Mouse (Mus musculus): ENCODE measurements at regions not wholly inside any gene's neighbourhood (a gene's known extent, or its start where the extent isn't known, plus 50 kb on each side); places are given as distances from the start of the nearest gene placed in this dataset.

DNA sequence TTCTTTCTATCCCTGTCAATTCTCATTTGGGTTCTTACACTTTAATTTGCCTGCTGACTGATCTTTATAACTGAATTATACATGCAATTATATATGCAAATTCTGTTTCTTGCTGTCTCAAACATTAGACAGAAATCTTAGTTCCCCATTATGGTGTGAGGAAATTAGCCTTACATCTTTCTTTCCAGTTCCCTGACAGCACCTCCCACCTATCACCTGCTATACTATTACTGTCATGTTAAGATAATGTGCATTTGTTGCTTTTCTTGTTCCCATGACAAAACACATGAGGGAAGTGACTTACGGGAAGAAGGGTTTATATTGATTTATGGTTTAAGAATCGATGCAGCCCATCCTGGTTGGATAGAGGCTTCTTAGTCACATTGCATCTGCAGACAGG is 246.0 kb downstream of the Hace1 start:
- no peaks in the 10 kb centered on the region for H3K4me1 ChIP-seq (ENCODE audit: control insufficient read depth, insufficient read depth, low read length)
- 75% methylated on average over 2 of the region's 2 CpGs for WGBS (ENCODE audit: insufficient replicate concordance)
- H3K9me3 ChIP-seq (replicated peaks; ENCODE audit: control insufficient read depth, low read length), result no peaks in the 10 kb centered on the region
- no peak overlapping the region for H3K4me3 ChIP-seq (ENCODE audit: low read depth, low read length)
- H3K9ac ChIP-seq (ENCODE audit: low read depth, low read length), result no peak overlapping the region
- no peak overlapping the region for H3K4me2 ChIP-seq
- no peak overlapping the region for H3K27ac ChIP-seq (ENCODE audit: low read depth, low read length)
- H3K27me3 ChIP-seq (ENCODE audit: control insufficient read depth, insufficient read depth, low read length), result no peaks in the 10 kb centered on the region
- H3K36me3 ChIP-seq (ENCODE audit: control insufficient read depth, insufficient read depth, low read length), result no peaks in the 10 kb centered on the region
- ATAC-seq (replicated peaks; ENCODE audit: insufficient number of reproducible peaks, low FRiP score, low TSS enrichment), result no peak

DNA sequence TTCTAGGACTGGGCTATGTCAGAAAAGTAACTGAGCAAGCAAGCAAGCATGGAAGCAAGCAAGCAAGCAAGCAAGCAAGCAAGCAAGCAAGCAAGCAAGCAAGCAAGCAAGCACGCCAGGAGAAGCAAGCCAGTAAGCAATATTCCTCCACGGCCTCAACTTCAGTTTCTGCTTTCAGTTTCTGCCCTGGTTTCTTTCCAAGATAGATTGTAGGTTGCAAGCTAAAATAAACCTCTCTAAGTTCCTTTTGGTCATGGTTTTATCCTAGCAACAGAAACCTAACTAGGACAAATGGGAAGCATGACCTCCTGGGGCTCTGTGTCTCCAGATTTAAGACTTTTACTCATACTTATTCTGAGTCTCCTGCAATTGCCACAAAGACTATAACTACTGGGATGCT is 271.0 kb downstream of the Hace1 start:
- H3K27ac ChIP-seq (ENCODE audit: low read depth, low read length), result no peak overlapping the region
- ATAC-seq (replicated peaks; ENCODE audit: insufficient number of reproducible peaks, low FRiP score, low TSS enrichment), result no peak
- WGBS (ENCODE audit: insufficient replicate concordance), result 81% methylated on average over 2 of the region's 2 CpGs
- no peaks in the 10 kb centered on the region for H3K36me3 ChIP-seq (ENCODE audit: control insufficient read depth, insufficient read depth, low read length)
- no peak overlapping the region for H3K9ac ChIP-seq (ENCODE audit: low read depth, low read length)
- no peak overlapping the region for H3K4me2 ChIP-seq
- no peaks in the 10 kb centered on the region for H3K27me3 ChIP-seq (ENCODE audit: control insufficient read depth, insufficient read depth, low read length)
- no peaks in the 10 kb centered on the region for H3K4me1 ChIP-seq (ENCODE audit: control insufficient read depth, insufficient read depth, low read length)
- H3K9me3 ChIP-seq (replicated peaks; ENCODE audit: control insufficient read depth, low read length), result no peaks in the 10 kb centered on the region
- H3K4me3 ChIP-seq (ENCODE audit: low read depth, low read length), result no peak overlapping the region

DNA sequence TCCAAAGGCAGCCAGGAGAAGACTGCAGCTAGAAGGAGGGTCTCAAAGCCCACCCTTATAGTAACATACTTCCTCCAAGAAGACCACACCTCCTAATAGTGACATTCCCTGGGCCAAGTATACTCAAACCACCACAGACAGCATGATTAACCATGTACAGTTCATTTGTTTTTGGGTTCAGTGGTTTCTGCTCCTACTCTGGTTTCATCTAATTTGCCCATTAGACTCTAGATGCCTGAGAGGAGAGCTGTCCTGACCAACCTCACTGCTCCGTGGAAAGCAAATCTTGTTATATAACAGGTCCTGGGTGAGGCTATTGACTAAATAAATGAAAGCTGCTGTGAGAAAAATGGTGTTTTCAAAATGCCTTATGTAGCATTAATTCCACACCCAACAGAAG is 272.2 kb downstream of the Hace1 start:
- Histone ChIP-seq H3K36me3 (ENCODE audit: control insufficient read depth, insufficient read depth, low read length) (no peaks in the 10 kb centered on the region), H3K27me3 (ENCODE audit: control insufficient read depth, insufficient read depth, low read length) (no peaks in the 10 kb centered on the region), H3K4me3 (ENCODE audit: low read depth, low read length) (no peak overlapping the region), H3K4me2 (no peak overlapping the region), H3K9me3 (replicated peaks; ENCODE audit: control insufficient read depth, low read length) (no peaks in the 10 kb centered on the region), H3K4me1 (ENCODE audit: control insufficient read depth, insufficient read depth, low read length) (no peaks in the 10 kb centered on the region), H3K27ac (ENCODE audit: low read depth, low read length) (no peak overlapping the region), H3K9ac (ENCODE audit: low read depth, low read length) (no peak overlapping the region)
- ATAC-seq (replicated peaks; ENCODE audit: insufficient number of reproducible peaks, low FRiP score, low TSS enrichment), result no peak
- WGBS (ENCODE audit: insufficient replicate concordance), result 92% methylated on average over 1 of the region's 1 CpGs

- WGBS (ENCODE audit: insufficient replicate concordance), result 59% methylated on average over 6 of the region's 6 CpGs
- no peaks in the 10 kb centered on the region for H3K36me3 ChIP-seq (ENCODE audit: control insufficient read depth, insufficient read depth, low read length)
- ATAC-seq (replicated peaks; ENCODE audit: insufficient number of reproducible peaks, low FRiP score, low TSS enrichment), result no peak
- no peak overlapping the region for H3K4me3 ChIP-seq (ENCODE audit: low read depth, low read length)
- no peak overlapping the region for H3K4me2 ChIP-seq
- H3K9ac ChIP-seq (ENCODE audit: low read depth, low read length), result no peak overlapping the region
- H3K9me3 ChIP-seq (replicated peaks; ENCODE audit: control insufficient read depth, low read length), result no peaks in the 10 kb centered on the region
- H3K27me3 ChIP-seq (ENCODE audit: control insufficient read depth, insufficient read depth, low read length), result no peaks in the 10 kb centered on the region
- no peak overlapping the region for H3K27ac ChIP-seq (ENCODE audit: low read depth, low read length)
- no peaks in the 10 kb centered on the region for H3K4me1 ChIP-seq (ENCODE audit: control insufficient read depth, insufficient read depth, low read length)
Observed at GRCm38 (mm10) chr10:45850625-45851024, 273.0 kb downstream of the Hace1 start.

DNA sequence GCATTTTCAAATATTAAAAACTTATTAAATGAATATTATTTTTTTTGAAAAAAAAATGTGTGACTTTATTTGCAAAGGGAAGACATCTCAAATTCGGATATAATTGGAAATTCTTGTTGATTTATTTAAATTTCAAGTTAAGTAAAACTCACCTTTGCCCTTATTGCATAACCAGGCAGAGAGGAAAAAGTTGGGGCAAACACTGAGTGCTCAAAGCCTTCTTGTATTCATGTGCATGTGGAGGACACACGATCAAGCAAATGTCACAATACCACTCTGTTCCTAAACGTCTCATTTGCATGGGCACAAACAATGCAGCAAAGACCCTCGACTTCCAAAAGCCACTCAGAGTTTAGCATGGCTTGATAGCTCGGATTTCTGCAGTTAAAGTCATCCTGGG is 275.1 kb downstream of the Hace1 start:
- no peak for ATAC-seq (replicated peaks; ENCODE audit: insufficient number of reproducible peaks, low FRiP score, low TSS enrichment)
- H3K4me2 ChIP-seq, result no peak overlapping the region
- H3K4me1 ChIP-seq (ENCODE audit: control insufficient read depth, insufficient read depth, low read length), result no peaks in the 10 kb centered on the region
- H3K9me3 ChIP-seq (replicated peaks; ENCODE audit: control insufficient read depth, low read length), result no peaks in the 10 kb centered on the region
- H3K9ac ChIP-seq (ENCODE audit: low read depth, low read length), result no peak overlapping the region
- no peaks in the 10 kb centered on the region for H3K36me3 ChIP-seq (ENCODE audit: control insufficient read depth, insufficient read depth, low read length)
- H3K27ac ChIP-seq (ENCODE audit: low read depth, low read length), result no peak overlapping the region
- no peaks in the 10 kb centered on the region for H3K27me3 ChIP-seq (ENCODE audit: control insufficient read depth, insufficient read depth, low read length)
- H3K4me3 ChIP-seq (ENCODE audit: low read depth, low read length), result no peak overlapping the region
- WGBS (ENCODE audit: insufficient replicate concordance), result 60% methylated on average over 5 of the region's 5 CpGs

GRCm38 (mm10) chr10:45855514-45855913 is 277.9 kb downstream of the Hace1 start:
- H3K27me3 ChIP-seq (ENCODE audit: control insufficient read depth, insufficient read depth, low read length), result no peaks in the 10 kb centered on the region
- no peak overlapping the region for H3K4me3 ChIP-seq (ENCODE audit: low read depth, low read length)
- no peaks in the 10 kb centered on the region for H3K36me3 ChIP-seq (ENCODE audit: control insufficient read depth, insufficient read depth, low read length)
- no peak overlapping the region for H3K27ac ChIP-seq (ENCODE audit: low read depth, low read length)
- no peak for ATAC-seq (replicated peaks; ENCODE audit: insufficient number of reproducible peaks, low FRiP score, low TSS enrichment)
- H3K4me1 ChIP-seq (ENCODE audit: control insufficient read depth, insufficient read depth, low read length), result no peaks in the 10 kb centered on the region
- H3K9me3 ChIP-seq (replicated peaks; ENCODE audit: control insufficient read depth, low read length), result no peaks in the 10 kb centered on the region
- no peak overlapping the region for H3K9ac ChIP-seq (ENCODE audit: low read depth, low read length)
- no peak overlapping the region for H3K4me2 ChIP-seq
- 79% methylated on average over 3 of the region's 3 CpGs for WGBS (ENCODE audit: insufficient replicate concordance)

GRCm38 (mm10) chr10:45859137-45859536 is 281.5 kb downstream of the Hace1 start:
- H3K36me3 ChIP-seq (ENCODE audit: control insufficient read depth, insufficient read depth, low read length), result no peaks in the 10 kb centered on the region
- no peak overlapping the region for H3K4me3 ChIP-seq (ENCODE audit: low read depth, low read length)
- no peaks in the 10 kb centered on the region for H3K4me1 ChIP-seq (ENCODE audit: control insufficient read depth, insufficient read depth, low read length)
- no peaks in the 10 kb centered on the region for H3K27me3 ChIP-seq (ENCODE audit: control insufficient read depth, insufficient read depth, low read length)
- no peak overlapping the region for H3K9ac ChIP-seq (ENCODE audit: low read depth, low read length)
- no peak for ATAC-seq (replicated peaks; ENCODE audit: insufficient number of reproducible peaks, low FRiP score, low TSS enrichment)
- H3K9me3 ChIP-seq (replicated peaks; ENCODE audit: control insufficient read depth, low read length), result no peaks in the 10 kb centered on the region
- 58% methylated on average over 3 of the region's 3 CpGs for WGBS (ENCODE audit: insufficient replicate concordance)
- H3K27ac ChIP-seq (ENCODE audit: low read depth, low read length), result no peak overlapping the region
- no peak overlapping the region for H3K4me2 ChIP-seq

DNA sequence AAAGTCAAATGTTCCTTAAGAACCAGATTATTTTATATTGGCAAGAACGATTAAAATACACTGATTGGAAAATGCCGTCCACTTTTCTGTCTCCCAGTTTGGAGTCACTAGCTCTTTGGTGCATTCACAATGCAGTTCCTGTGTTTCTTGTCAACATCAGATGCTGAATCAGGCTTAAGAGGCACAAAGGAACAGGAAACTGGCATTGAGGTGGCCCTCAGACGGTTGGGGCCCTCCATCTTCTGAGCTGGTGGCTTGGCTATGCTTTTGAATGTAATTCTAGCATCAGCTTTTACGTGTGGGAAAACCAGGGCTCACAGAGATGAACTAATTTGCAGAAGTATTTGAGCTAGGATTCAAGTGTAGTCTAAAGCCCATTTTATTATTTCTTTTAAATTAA is 282.3 kb downstream of the Hace1 start:
- H3K4me3 ChIP-seq (ENCODE audit: low read depth, low read length), result no peak overlapping the region
- no peak overlapping the region for H3K4me2 ChIP-seq
- no peaks in the 10 kb centered on the region for H3K27me3 ChIP-seq (ENCODE audit: control insufficient read depth, insufficient read depth, low read length)
- H3K9me3 ChIP-seq (replicated peaks; ENCODE audit: control insufficient read depth, low read length), result no peaks in the 10 kb centered on the region
- 69% methylated on average over 4 of the region's 4 CpGs for whole genome bisulfite sequencing (ENCODE audit: insufficient replicate concordance)
- no peak overlapping the region for H3K27ac ChIP-seq (ENCODE audit: low read depth, low read length)
- H3K36me3 ChIP-seq (ENCODE audit: control insufficient read depth, insufficient read depth, low read length), result no peaks in the 10 kb centered on the region
- no peak for ATAC-seq (replicated peaks; ENCODE audit: insufficient number of reproducible peaks, low FRiP score, low TSS enrichment)
- no peaks in the 10 kb centered on the region for H3K4me1 ChIP-seq (ENCODE audit: control insufficient read depth, insufficient read depth, low read length)
- H3K9ac ChIP-seq (ENCODE audit: low read depth, low read length), result no peak overlapping the region

- no peak overlapping the region for H3K9ac ChIP-seq (ENCODE audit: low read depth, low read length)
- no peaks in the 10 kb centered on the region for H3K9me3 ChIP-seq (replicated peaks; ENCODE audit: control insufficient read depth, low read length)
- H3K27me3 ChIP-seq (ENCODE audit: control insufficient read depth, insufficient read depth, low read length), result no peaks in the 10 kb centered on the region
- no peak for ATAC-seq (replicated peaks; ENCODE audit: insufficient number of reproducible peaks, low FRiP score, low TSS enrichment)
- no peak overlapping the region for H3K4me2 ChIP-seq
- WGBS (ENCODE audit: insufficient replicate concordance), result 75% methylated on average over 4 of the region's 4 CpGs
- H3K4me3 ChIP-seq (ENCODE audit: low read depth, low read length), result no peak overlapping the region
- no peak overlapping the region for H3K27ac ChIP-seq (ENCODE audit: low read depth, low read length)
- no peaks in the 10 kb centered on the region for H3K36me3 ChIP-seq (ENCODE audit: control insufficient read depth, insufficient read depth, low read length)
- no peaks in the 10 kb centered on the region for H3K4me1 ChIP-seq (ENCODE audit: control insufficient read depth, insufficient read depth, low read length)
Observed at GRCm38 (mm10) chr10:45860696-45861095, 283.1 kb downstream of the Hace1 start.
